Mouse (Mus musculus): ENCODE results near the gene Pias3.

DNA sequence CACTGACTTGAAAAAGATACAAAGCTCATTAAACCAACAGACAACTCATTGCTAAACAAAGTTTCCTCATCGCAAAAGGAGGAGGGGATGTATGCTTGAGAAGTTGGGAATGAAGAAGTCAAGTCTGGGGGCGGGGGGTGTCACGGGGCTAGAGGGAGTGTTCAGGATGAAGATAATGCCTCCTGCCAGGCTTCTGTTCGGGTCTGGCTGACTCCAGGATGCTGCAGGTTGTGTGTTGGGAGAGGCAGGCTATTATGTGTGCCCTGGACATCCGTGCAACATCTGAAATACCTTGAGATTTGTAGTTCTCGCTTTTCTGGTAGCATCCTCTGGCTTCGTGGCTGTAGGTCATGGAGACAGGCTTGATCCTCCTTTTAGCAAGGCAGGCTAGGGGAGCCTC lies 17.7 kb upstream of the Pias3 start:
- TF ChIP-seq TCF12 (IDR thresholded peaks at IDR 0.05; ENCODE audit: low read depth, low read length): no peak
- no peak for TF ChIP-seq JUND (conservative IDR thresholded peaks at IDR 0.05; ENCODE audit: low read depth, low read length)
- no peak for TF ChIP-seq CTCF (conservative IDR thresholded peaks at IDR 0.05 in 1 of 2, IDR thresholded peaks at IDR 0.05 in 1 of 2; ENCODE audit: low read depth in 2 of 2, low read length in 2 of 2)
- TF ChIP-seq ZKSCAN1 (IDR thresholded peaks at IDR 0.05; ENCODE audit: borderline replicate concordance, low read depth, low read length): no peak
- TF ChIP-seq ZMIZ1 (IDR thresholded peaks at IDR 0.05; ENCODE audit: low read depth, low read length): no peak
- no peak for TF ChIP-seq E2F4 (IDR thresholded peaks at IDR 0.05; ENCODE audit: insufficient replicate concordance, low read depth, low read length)
- TF ChIP-seq MAFK (IDR thresholded peaks at IDR 0.05; ENCODE audit: insufficient replicate concordance, low read length): no peak
- TF ChIP-seq SMC3 (IDR thresholded peaks at IDR 0.05; ENCODE audit: low read depth, low read length): no peak
- TF ChIP-seq MAX (IDR thresholded peaks at IDR 0.05; ENCODE audit: low read length): no peak
